20 mouse cellular contexts compared by ENCODE assay signal in the genomic region with DNA sequence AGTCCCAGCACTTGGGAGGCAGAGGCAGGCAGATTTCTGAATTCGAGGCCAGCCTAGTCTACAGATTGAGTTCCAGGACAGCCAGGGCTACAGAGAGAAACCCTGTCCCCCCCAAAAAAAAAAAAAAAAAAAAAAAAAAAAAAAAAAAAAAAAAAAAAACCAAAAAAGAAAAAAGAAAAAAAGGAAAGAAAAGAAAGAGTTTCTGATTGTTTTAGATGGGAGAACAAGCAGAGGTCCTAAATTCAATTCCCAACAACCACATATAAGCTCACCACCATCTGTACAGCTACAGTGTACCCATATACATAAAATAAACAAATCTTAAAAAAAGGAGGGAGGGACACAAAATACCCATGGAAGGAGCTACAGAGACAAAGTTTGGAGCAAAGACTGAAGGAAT. TPM values are rescaled to one million over a fixed set of nuclear protein-coding genes. Genes with fewer than 3 reads are reported as not detected.
"Had no signal": no experiment of that assay in that cellular context is flagged by ENCODE, and none has a peak within 500 bp of the region (broad histone marks: within the 10 kb centered on the region; RNA-seq: fewer than 3 reads in every experiment).

No protein-coding gene starts in this region.

RNA-seq across cellular contexts. Expression of a gene that starts 4.8 kb away (rescaled TPM):
- total RNA-seq: heart, postnatal 10 days; heart, postnatal 14 days; heart, postnatal 25 days; heart, postnatal 36 days; heart, postnatal 4 days; hematopoietic stem cell, adult 5-6 weeks had no signal
- polyA plus RNA-seq: heart, embryonic 13.5 days; intestine, embryonic 16.5 days; intestine, postnatal 0 days; kidney, adult 2 months; large intestine, adult 2 months had no signal

RNA-seq across cellular contexts. Expression of a gene that starts 31.1 kb away (rescaled TPM):
- total RNA-seq: heart, postnatal 10 days; heart, postnatal 25 days; heart, postnatal 36 days; heart, postnatal 4 days had no signal
- polyA plus RNA-seq: heart, embryonic 11.5 days; heart, postnatal 0 days; hindbrain, embryonic 10.5 days; hindbrain, embryonic 11.5 days; hindbrain, embryonic 13.5 days; hindbrain, embryonic 16.5 days; intestine, embryonic 15.5 days; kidney, embryonic 14.5 days; kidney, embryonic 16.5 days had no signal
